Mouse (Mus musculus): ENCODE measurements around the gene Psmd9.

The Psmd9 gene

DNA sequence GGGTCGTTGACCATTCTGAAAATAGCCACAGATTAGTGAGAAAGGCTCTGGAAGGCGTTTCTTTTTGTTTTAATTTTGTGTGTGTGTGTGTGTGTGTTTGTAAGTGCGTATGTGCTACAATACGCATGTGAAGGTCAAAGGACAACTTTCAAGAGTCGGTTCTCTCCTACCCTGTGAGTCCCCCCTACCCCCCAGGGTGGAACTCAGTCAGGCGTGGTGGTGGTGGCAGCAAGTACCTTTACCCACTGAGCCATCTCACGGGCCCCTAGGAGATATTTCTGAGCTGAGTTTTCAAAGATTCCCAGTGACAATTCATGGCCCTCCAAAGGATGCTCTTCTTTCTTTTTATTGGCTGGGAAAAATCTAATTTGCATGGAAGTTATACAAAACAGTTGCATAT, 128.6 kb downstream of the Psmd9 start:
- DNase-seq (ENCODE audit: low spot score in 2 of 2) = no peak

- no peak for DNase-seq (ENCODE audit: low spot score in 2 of 2)
Observed at GRCm38 (mm10) chr5:123298526-123298925, 129.3 kb downstream of the Psmd9 start.

All from right cerebral cortex, postnatal 36 days (tissue).